Mouse (Mus musculus) cerebellum, postnatal 25 days (tissue): ENCODE data around the gene Zranb1.

Experiments
- DNase-seq, 2 experiments: peaks; one replicate each; pipeline ENCODE4 v3.0.0; 2021; ENCODE audit warnings: mixed read lengths in 2 of 2

Zranb1 gene

DNA sequence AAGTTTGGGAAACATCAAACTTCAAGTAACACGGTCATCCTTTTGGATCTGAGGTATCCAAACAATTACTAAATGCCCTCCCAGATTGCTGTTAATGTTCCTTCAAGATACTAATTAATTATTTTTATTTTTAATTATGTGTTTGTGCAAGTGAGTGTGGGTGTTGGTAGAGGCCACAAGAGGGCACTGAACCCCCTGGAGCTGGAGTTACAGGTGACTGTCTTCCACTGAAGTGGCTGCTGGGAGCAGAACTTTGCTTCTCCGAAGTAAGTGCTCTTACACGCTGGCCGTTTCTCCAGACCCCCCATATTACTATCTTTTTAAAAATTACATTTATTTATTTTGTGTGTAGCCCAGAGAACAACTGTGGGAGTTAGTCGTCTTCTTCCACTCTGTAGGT is 887 bp upstream of the Zranb1 start:
- no peak for DNase-seq

DNA sequence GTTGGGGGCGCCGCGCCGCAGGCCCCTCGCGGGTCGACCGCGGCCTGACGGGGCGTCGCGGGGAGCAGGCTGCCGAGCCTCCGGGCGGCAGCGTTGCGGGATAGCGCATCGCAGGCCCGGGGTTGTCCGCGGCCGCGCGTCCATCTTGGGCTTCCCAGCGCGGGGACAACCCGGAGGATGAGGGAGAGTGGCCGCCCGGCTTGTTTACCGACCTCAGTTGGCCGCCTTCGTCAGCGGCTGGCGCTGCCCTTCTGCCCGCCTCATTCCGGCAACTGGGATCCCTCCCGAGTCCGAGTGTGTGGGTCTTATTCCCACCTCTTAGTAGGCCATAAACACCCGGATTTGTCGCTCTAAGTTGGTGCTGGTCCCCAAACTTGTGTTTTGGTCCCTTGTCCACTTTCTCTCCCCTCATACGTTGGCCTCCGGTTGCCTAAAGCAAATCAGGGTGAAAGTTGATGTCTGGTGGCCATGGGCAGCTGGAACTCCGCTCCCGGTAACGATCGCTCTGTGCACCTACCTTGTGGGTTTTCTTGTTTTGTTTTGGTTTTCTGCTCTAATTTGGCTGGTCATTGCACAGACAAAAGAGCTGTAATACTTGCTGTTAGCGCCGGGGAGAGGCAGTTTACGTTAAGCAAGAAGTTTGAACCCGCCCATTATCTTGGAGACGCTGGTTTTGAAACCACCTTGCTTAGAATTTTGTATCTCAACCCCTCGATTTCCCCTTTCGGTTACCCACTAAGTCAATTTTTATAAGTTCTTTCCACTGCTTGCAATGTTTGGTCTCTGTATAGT is 814 bp downstream of the Zranb1 start:
- peak in 1 of 2 experiments; percentile 71 for DNase-seq

DNA sequence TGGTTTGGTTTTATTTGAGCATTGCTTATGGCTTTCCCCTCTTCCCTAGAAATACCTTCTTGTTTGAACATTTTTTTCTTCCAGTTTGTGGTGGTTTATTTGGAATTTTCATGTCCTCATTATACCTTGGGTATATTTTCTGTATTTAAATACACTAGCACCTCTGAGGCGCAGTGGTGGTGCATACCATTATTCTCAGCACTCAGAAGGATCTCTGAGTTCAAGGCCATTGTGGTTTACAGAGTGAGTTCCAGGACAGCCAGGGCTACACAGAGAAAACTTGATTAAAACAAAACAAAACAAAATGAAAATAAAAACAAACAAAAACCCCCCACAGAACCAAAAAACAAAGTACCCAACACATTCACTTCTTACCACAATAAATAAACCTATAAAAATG is 2.4 kb downstream of the Zranb1 start:
- DNase-seq, result no peak

DNA sequence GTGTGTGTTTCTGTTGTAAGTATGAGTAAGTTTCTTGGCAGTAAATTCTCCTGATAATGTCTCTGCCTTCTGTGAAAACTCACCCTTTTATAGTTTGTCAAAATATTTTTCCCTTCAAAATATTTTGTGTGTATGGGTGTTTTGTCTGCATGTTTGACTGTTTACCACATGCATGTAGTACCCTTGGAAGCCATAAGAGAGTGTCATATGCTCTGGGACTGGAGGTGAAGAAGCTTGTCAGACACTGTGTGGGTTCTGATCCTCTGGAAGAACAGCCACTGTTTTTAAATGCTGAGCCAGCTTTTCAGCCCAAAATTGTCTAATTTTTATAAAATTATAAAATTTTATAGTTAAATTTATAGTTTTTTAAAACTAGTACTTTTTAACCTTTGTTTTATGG is 3.8 kb downstream of the Zranb1 start:
- DNase-seq, result no peak

DNA sequence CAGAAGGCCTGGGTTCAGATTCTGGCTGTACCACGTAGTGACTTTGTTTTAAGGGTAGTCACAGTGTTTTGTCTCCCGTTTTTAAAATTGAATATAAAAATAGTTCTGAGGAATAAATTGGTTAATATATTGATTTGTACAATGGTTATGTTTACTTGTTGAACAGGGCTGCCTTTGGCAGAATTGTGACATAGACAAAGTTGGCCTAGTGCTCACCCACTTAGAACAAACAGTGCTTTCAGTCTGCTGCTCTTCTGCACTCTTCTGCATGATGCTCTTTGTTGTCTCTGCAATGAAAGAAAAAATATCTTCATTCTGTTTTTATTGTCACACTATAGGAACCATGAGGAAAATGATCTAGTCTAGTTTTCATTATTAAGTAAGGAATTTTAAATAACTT is 8.2 kb downstream of the Zranb1 start:
- DNase-seq, result no peak

DNA sequence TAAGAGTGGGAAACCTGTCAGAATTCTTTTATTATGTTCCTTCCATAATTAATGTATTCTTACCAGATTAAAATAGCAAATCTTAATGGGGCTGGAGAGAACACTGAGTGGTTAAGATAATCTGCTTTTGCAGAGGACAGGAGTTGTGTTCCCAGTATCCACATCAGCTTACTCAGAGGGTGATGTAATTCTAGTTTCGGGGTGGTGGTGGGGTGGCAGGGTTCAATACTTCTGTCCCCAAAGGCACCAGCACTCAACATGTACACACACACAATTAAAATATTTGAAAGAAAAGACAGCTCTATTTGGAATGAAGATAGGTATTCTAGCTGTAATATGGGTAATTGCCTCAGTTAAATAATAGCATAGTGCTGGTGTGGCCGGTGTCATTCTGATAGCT is 9.6 kb downstream of the Zranb1 start:
- no peak for DNase-seq

DNA sequence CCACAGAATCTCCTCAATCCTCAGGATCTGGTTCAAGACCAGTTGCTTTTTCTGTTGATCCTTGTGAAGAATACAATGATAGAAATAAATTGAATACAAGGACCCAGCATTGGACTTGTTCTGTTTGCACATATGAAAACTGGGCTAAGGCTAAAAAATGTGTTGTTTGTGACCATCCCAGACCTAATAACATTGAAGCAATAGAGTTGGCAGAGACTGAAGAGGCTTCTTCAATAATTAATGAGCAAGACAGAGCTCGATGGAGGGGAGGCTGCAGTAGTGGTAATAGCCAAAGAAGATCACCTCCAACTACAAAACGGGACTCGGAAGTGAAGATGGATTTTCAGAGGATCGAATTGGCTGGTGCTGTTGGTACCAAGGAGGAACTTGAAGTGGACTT is 19.0 kb downstream of the Zranb1 start:
- DNase-seq, result no peak

DNA sequence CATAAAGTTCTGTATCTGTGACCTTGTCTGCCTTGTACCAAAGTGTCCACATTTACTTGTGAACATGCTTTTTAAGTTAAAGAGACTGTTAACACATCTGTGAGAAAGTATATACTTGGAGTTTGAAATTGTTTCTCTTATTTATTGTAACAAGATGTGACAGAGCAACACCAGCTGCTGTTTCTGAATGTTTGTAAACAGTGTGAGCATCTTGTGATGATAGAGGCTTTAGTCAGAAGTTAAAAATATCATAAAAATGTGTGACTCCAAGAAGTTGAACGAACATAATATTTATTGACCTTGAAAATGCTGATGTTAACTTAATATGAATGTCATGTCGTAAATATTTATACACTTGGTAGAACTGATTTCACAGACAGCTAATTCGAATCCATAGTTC is 19.7 kb downstream of the Zranb1 start:
- DNase-seq, result no peak

DNA sequence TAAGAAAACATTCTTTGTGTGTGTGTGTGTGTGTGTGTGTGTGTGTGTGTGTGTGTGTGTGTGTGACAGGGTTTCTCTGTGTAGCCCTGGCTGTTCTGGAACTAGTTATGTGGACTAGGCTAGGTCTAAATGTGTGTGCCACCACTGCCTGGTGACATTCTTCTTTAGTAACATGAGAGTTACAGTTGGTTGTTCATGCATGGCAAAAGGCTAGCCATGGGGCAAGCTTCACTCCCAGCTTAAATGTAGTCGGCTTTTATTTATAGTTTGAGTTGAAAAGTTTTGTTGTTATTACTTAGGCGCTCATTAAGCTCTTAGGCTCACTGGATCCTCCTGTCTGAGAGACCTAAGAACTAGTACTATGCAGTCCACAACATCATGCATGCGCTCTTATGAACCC is 33.5 kb downstream of the Zranb1 start:
- no peak for DNase-seq

DNA sequence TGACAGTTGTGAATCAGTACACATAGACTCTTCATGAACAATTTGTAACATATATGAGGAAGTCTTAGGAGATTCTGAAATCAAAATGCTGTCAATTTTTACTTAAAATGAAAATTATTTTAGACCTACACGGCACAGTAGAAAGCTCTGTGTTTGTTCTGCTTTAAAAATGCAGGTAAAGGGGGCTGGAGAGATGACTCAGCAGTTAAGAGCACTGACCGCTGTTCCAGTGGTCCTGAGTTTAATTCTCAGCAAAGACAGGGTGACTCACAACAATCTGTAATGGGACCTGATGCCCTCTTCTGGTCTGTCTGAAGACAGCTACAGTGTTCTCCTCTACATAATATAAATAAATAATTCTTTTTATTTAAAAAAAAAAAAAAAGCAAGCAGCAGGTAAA is 34.8 kb downstream of the Zranb1 start:
- DNase-seq, result no peak

DNA sequence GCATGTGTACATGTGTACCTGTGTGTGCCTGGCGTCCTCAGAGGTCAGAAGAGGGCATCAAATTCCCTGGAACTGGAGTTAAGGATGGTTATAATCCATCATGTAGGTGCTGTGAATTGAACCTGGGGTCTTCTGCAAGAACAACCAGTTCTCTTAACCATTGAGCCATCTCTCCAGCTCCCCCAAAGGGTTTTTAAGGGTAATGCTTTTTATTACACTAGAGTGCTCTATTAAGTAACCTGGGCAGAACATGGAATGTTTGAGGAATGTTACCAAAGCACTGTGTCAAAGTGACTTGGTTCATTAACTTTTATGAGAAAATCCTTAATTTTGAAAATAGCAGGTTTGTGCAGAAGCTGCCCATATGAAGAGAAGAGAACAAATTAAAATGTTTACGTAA is 41.1 kb downstream of the Zranb1 start:
- DNase-seq, result no peak

DNA sequence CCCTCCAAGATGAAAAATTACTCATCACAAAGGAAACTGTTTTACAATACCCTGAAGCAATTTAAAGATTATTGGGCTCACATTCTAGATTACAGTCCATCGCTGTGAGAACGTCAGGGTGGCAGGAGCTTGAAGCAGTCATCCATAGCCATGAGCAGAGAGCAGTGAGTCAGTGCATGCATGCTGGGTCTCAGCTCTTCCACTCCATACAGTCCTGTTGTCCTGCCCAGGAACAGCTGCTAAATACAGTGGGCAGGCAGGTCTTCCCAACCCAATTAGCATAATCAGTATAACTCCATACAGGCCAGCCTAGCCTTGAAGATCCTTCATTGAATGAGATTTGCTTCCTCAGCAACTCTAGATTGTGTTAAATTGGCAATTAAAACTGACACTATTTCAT is 45.1 kb downstream of the Zranb1 start:
- peak in 1 of 2 experiments; percentile 18 for DNase-seq

DNA sequence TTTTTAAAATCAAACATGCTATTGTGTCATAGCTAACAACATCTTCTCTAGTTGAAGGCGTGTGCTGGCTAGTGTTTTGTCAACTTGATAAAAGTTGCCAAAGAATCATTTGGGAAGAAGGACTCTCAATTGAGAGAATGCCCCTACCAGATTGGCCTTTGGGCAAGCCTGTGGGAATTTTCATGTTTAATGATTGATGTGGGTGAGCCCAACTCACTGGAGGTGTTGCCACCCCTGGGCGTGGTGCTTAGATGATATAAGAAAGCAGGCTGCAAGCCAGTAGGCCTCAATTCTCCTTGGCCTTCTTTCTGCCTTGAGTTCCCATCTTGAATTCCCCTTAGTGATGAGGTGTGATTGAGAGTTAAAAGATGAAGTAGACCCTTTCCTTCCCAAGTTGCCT is 47.0 kb downstream of the Zranb1 start:
- no peak for DNase-seq

DNA sequence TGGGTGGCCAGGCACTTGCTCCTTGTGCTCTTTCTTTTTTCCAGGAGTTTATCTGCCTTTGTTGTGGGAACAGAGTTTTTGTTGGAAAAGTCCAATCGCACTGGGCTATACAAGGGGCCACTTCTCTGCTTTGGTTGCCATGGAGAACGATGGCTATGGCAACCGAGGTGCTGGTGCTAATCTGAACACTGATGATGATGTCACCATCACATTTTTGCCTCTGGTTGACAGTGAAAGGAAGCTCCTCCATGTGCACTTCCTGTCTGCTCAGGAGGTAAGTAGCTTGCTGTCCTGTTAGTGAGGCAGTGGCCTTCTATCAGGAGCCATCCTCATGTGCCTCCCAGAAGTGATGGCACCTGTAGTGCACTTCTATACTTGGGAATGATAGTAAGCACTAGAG is 51.7 kb downstream of the Zranb1 start:
- DNase-seq, result no peak

DNA sequence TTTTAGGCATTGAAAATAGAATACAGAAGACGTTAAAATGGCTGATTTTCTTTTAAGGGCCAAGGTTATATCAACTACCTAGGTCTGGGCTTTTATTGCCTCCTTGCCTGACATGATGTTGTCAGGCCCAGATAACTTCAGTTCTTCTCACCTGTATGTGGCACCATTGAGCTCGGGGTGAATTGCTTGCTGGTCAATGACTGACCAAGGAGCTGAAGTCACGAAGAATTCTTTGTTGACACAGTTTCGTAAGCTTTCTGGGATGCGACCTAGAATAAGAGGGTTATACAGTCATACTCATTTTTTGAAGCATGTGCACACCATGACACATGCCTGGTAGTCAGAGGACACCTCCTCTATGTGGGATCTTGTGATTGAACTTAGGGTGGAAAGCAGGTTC is 58.9 kb downstream of the Zranb1 start:
- peak in 1 of 2 experiments; percentile 3 for DNase-seq

DNA sequence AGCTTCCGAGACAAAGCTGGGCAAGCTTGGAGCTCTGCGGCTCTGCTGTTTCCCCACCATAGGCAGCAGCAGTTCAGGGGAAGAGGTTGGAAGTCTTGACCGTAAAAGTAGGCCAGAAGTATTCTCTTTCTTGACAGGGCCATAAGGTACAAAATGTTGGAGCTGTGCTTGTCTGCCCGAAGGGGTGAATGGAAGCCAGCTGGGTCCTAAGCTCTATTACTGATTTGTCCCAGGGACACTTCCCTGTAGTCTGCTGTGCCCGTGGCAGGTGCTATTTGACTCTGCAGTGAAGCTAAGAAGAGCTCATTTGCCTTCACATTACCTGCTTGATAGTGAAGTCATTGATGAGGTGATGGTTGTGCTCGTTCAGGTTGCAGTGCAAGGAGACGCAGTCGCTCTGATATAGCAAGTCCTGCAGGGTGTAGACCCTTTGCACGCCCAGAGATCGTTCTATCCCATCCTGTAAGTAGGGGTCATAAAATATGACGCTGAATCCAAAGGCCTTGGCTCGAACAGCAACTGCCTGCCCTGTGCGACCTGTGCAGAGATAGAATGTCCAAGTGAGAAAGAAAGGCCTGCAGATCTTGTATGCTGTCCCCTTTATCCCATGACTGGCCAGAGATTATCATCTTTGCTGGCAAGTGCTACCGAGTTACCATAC is 60.4 kb downstream of the Zranb1 start:
- DNase-seq, result peak in 1 of 2 experiments; percentile 8

DNA sequence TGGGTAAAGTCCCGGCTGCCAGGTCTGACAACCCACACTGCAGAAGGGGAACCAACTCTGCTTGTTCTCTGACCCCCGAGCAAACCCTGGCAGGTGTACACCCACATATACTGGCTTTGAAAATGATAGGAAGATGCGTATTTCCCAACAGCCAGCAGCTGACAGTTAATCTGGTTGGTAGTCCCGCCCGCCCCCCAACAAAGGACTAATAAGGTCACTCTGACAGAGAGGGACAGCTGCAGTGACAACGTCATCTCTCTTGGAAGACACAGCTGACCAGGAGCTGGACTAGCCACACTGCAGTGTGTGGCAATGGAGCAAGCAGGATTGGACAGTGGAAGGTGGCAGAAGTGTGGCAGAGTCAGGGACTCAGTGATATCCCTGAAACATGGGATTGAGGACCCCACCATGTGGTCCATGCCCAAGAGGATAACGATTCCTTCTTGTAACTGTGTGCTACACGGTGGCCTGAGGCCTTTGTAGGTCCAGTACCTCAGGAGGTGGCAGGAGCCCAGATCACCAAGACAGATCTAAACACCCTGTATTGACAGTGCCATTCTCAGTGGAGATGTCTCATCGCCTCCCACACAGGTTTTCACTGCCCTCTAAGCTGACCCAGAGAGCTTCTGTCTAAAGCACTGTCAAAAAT is 62.1 kb downstream of the Zranb1 start:
- peak in 1 of 2 experiments; percentile 8 for DNase-seq

DNA sequence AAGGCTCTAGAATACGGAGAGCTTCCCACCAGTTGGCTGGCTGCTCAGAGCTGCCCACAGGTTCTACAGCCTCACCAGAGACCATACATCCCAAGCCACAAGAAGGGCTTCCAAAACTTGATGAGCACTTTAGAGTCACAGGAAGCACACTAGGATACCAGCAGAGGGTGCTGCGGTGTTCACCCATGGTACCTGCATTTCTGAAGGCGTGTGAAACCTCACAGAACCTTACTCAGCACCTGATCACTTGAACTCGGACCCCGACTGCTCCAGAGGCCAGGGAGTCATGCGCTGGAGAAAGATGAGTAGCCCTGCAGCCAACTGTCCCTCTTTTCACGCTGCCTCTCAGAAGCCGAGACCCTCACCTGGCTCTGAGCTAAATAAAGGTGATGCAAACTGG is 63.2 kb downstream of the Zranb1 start:
- DNase-seq, result peak in 1 of 2 experiments; percentile 15

DNA sequence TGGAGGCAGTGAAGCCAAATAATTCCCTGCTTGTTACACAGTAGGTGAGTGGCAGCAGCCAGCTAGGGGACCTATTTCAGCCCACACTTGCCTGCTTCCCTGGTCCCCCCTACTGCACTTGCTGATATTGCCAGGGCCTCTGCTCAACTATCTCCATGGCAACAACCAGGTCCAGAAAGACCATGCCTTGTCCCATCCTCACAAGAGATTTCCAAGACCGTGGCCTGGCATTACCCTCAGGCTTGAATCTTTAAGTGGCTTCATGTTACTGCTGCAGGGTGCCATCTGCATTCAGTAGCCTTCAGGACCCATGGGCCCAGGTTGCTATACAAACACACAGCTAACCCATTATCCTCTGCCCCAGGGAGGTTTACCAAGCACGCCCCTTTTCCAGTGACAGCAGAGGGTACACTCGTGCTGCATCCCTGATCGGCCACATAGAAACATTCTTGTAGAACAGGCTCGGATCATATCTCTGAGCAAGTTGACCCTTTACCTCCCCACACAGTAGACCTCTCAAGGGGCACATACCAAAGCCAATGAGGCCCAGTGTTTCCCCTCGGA is 63.8 kb downstream of the Zranb1 start:
- peak in 1 of 2 experiments; percentile 5 for DNase-seq

DNA sequence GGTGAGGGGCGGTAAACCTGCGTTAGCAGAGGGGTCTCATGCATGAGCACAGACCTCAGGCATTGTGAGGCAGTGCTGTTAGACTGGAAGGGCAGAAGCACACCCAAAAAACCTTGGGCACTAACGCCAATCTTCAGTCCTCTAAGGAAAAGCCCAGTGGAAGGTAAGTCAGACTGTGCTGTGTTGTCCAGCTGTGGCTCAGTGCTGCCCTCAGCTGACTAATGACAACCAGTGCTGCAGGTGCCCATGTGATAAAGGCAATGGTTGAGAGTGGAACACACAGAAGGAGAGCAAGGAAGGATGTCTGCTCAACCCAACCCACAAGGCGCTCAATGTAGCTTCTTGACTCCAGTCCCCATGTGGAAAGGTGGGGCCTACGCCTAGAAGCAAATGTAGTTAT is 65.4 kb downstream of the Zranb1 start:
- peak in 1 of 2 experiments; percentile 27 for DNase-seq

DNA sequence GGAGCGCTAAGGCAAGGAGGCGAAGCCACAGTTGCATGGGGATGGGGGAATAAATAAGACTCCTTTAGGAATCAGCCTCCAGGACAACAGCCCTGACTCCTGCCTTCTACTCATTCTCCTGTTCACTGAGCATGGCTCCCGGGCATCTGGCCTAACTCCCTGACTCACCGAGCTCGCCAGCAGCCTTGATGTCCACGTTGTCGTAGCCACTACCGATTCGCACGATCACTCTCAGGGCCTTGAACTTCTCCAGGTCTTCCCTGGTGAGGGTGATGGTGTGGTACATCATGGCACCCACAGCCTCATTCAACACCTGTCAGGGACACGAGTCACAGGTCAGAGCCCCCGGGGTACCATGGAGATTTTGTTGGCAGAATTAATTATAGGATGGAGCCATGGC is 67.7 kb downstream of the Zranb1 start:
- peak in 1 of 2 experiments; percentile 17 for DNase-seq

DNA sequence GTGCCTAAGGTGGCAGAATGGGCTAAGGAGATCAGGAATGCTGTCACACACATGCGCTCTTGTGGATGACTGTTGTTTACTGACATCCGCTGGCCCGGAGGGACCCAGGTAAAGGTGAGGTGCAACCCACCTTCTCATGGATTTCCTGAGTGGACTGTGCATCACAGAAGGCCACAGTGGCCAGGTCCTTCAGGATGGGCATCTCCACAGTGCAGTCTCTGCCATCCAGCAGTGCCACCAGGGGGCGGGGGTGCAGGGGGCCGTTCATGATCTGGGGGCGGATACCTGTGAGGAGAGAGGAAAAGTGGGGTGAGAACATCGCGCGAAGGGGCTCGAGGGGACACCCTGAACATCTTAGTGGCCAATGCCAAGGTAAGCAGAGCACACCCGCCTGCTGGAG is 68.1 kb downstream of the Zranb1 start:
- DNase-seq, result peak in 1 of 2 experiments; percentile 8

DNA sequence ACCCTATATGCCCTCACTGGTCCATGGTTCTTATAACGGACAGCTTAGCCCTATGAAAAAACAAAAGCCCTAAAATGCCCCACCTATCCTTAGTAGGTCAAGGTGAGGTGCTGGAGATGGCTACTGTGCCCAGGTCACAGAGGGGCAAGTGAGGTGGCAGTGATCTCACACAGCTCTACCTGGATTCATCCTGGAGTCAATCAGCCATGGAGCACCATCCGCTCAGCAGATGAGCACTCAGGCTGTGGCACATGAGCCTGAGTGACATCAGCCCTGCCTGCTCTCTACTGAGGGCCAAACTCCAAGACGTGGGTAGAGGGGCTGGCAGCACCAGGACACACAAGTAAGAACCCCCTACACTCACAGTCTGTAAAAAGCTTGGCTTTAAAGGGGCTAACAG is 70.4 kb downstream of the Zranb1 start:
- peak in 1 of 2 experiments; percentile 22 for DNase-seq

DNA sequence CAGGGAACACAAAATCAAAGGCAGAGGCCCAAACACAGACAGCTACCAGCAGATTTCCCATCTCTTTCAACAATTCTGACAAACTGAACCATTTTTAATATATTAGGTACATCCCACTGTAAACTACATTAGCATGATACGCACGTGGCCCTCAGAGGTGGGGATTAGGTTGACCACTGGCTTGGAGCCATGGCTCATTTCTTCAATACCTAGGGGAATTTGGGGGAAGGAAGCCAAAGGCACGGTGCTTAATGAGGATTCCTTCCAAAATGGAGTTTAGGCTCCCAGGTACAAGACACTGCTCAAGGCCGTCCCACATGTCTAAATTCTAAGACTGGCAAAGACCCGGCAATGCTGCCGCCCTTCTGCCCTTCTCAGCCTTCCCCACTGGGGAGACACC is 71.3 kb downstream of the Zranb1 start:
- DNase-seq, result no peak
